Mouse (Mus musculus) stomach, postnatal 0 days (tissue): ENCODE measurements around the gene Rnps1. TPM values are rescaled to one million over a fixed set of nuclear protein-coding genes. Genes with fewer than 3 reads are reported as not detected.

Experiments used
- ATAC-seq: fragments of 200-750 bp; cut with Nextera tagmentation; 2 replicates; pipeline ENCODE4 v1.8.0; 2017; ENCODE audit not compliant: low FRiP score, low TSS enrichment
- DNase-seq: peaks from one replicate; pipeline ENCODE4 v3.0.0-alpha.2; 2016; ENCODE audit warnings: low spot score
- H3K27ac ChIP-seq: fragments of 300-500 bp; sonication (generic); replicated peaks from 2 replicates; pipeline ENCODE4 v1.5.1; 2014; ENCODE audit warnings: mild to moderate bottlenecking, control low read depth
- H3K27me3 ChIP-seq: fragments of 300-500 bp; sonication (generic); 2 replicates; pipeline ENCODE4 v1.6.1; 2014; ENCODE audit warnings: low read length; ENCODE audit not compliant: control insufficient read depth, insufficient read depth
- H3K36me3 ChIP-seq: fragments of 300-500 bp; sonication (generic); 2 replicates; pipeline ENCODE4 v1.6.1; 2014; ENCODE audit warnings: low read length, mixed read lengths; ENCODE audit not compliant: control insufficient read depth, insufficient read depth
- H3K4me1 ChIP-seq: fragments of 300-500 bp; sonication (generic); replicated peaks from 2 replicates; pipeline ENCODE4 v1.6.1; 2014; ENCODE audit warnings: antibody characterized with exemption; ENCODE audit not compliant: control insufficient read depth, insufficient read depth
- H3K4me2 ChIP-seq: fragments of 300-500 bp; sonication (generic); replicated peaks from 2 replicates; pipeline ENCODE4 v1.6.1; 2014; ENCODE audit warnings: low read depth, mild to moderate bottlenecking, control low read depth, moderate library complexity
- H3K4me3 ChIP-seq: fragments of 300-500 bp; sonication (generic); 2 replicates; pipeline ENCODE4 v1.5.1; 2014; ENCODE audit warnings: low read depth, low read length, control low read depth
- H3K9ac ChIP-seq: fragments of 300-500 bp; sonication (generic); 2 replicates; pipeline ENCODE4 v1.6.1; 2014; ENCODE audit warnings: mild to moderate bottlenecking, low read length, control low read depth, mixed read lengths
- H3K9me3 ChIP-seq: fragments of 300-500 bp; sonication (generic); 2 replicates; pipeline ENCODE4 v1.6.1; 2016; ENCODE audit warnings: low read length; ENCODE audit not compliant: control insufficient read depth
- CTCF ChIP-seq: IDR thresholded peaks from 2 replicates; pipeline ENCODE4 v1.5.1; 2016; ENCODE audit warnings: antibody characterized with exemption, low read depth, mild to moderate bottlenecking, moderate library complexity
- EP300 ChIP-seq: optimal IDR thresholded peaks from 2 replicates; pipeline ENCODE3; 2016; ENCODE audit warnings: antibody characterized with exemption
- whole genome bisulfite sequencing: fragments of 180-500 bp; shearing (Covaris S2); extraction: QIAGEN DNeasy Blood & Tissue Kit; methylation state at CpG from one replicate; pipeline ENCODE4 v1.1.7; 2014; 5-methylcytosine and 5-hydroxymethylcytosine counted together
- polyA plus RNA-seq: library from polyadenylated mRNA; unstranded; fragments of >200 nt; fragmentation: Nextera tagmentation; extraction: Ambion mirVana; gene quantifications from 2 replicates; pipeline ENCODE4 v1.2.1, GENCODE M21; 2015

Rnps1 gene
- polyA plus RNA-seq, 1 experiment from 2014 or later = 106 TPM

DNA sequence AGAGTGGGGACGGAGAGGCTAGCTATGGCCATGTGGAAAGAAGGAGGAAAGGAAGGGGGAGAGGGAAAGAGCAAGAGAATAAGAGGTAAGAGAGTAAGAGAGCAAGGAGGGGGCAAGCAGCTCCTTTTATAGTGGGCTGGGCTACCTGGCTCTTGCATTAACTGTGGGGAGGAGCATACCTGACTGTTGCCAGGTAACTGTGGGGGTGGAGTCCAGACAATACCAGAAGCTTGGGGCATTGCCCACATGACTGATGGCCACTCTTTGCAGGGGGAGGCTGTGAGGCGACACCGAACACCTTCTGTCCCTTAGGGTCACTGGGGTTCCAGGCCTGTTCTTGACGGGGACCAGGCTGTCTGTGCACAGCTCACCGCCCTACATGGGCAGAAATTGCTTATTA, 25.7 kb upstream of the Rnps1 start:
- WGBS = 86% methylated on average over 5 of the region's 5 CpGs
- Histone ChIP-seq H3K36me3 (peaks cover 7% of the 10 kb centered on the region; the same call in 1 of the 2 replicates), H3K4me1 (no peaks in the 10 kb centered on the region), H3K27me3 (no peaks in the 10 kb centered on the region), H3K4me3 (no peak overlapping the region), H3K27ac (no peak overlapping the region), H3K9me3 (no peaks in the 10 kb centered on the region), H3K9ac (no peak overlapping the region), H3K4me2 (no peak overlapping the region)
- ATAC-seq = no peak
- TF ChIP-seq EP300 = no peak
- no peak for TF ChIP-seq CTCF
- DNase-seq = no peak

- WGBS = 11% methylated on average over 2 of the region's 2 CpGs
- no peaks in the 10 kb centered on the region for H3K4me1 ChIP-seq
- no peaks in the 10 kb centered on the region for H3K9me3 ChIP-seq
- no peak overlapping the region for H3K4me3 ChIP-seq
- TF ChIP-seq EP300 (no peak), CTCF (peak; percentile 84)
- H3K4me2 ChIP-seq = no peak overlapping the region
- DNase-seq = peak; percentile 50
- no peak overlapping the region for H3K9ac ChIP-seq
- no peak for ATAC-seq
- H3K27me3 ChIP-seq = no peaks in the 10 kb centered on the region
- no peak overlapping the region for H3K27ac ChIP-seq
- peaks cover 4% of the 10 kb centered on the region; the same call in 1 of the 2 replicates for H3K36me3 ChIP-seq
These were observed 24.5 kb upstream of the Rnps1 start for GRCm38 (mm10) chr17:24389865-24390264.

GRCm38 (mm10) chr17:24391149-24391548, 23.2 kb upstream of the Rnps1 start:
- ATAC-seq (no peak), DNase-seq (no peak)
- Histone ChIP-seq H3K4me2 (no peak overlapping the region), H3K9me3 (no peaks in the 10 kb centered on the region), H3K4me1 (no peaks in the 10 kb centered on the region), H3K9ac (no peak overlapping the region), H3K4me3 (no peak overlapping the region), H3K27me3 (no peaks in the 10 kb centered on the region), H3K27ac (no peak overlapping the region), H3K36me3 (peaks cover 4% of the 10 kb centered on the region; the same call in 1 of the 2 replicates)
- TF ChIP-seq EP300 (no peak), CTCF (peak; percentile 62)
- whole genome bisulfite sequencing = 71% methylated on average over 8 of the region's 8 CpGs

DNA sequence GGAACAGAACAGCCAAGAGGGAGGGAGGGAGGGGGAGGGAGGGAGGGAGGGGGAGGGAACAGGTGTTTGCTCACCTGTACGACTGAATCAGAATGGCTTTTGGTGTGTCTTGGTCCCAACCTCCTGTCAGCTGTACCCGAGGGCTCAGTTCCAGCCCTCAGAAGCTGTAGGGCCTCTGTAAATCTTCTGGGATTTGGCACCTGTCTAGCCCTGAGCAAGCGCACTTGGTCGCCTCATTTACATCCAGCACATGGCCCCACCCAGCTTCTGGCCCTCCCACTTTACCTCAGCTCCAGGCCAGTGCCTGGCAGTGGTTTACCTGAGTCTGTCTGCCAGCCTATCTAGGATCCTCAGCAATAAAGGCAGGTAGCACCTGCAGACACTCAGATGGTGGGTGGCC, 20.8 kb upstream of the Rnps1 start:
- WGBS = 23% methylated on average over 4 of the region's 4 CpGs
- Histone ChIP-seq H3K9me3 (no peaks in the 10 kb centered on the region), H3K4me3 (no peak overlapping the region), H3K4me1 (no peaks in the 10 kb centered on the region), H3K36me3 (no peaks in the 10 kb centered on the region; the same call in 1 of the 2 replicates), H3K9ac (no peak overlapping the region), H3K4me2 (no peak overlapping the region), H3K27ac (no peak overlapping the region), H3K27me3 (no peaks in the 10 kb centered on the region)
- DNase-seq (peak; percentile 71), ATAC-seq (peak; percentile 81)
- TF ChIP-seq EP300 (no peak), CTCF (no peak)

DNA sequence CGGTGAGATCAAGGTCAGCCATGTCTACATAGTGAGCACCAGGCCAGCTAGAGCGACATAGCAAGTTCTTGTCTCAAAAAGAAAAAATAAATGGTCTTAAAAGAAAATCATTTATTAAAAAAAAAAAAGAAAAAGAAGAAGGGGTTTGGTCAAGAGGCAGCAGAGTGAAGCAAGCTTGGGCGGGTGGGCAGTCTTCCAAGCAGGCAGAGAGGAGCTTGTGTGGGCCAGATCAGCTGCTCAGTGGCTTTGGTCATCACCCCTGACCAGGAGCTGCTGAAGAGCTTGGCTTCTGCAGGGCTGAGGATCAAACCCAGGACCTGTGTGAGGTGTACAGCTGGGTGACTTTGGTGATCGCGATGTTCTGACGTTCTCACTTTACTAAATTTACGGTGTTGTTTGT, 19.9 kb upstream of the Rnps1 start:
- Histone ChIP-seq H3K9ac (no peak overlapping the region), H3K4me2 (no peak overlapping the region), H3K36me3 (no peaks in the 10 kb centered on the region; the same call in 1 of the 2 replicates), H3K27ac (no peak overlapping the region), H3K27me3 (no peaks in the 10 kb centered on the region), H3K4me3 (no peak overlapping the region), H3K9me3 (no peaks in the 10 kb centered on the region), H3K4me1 (no peaks in the 10 kb centered on the region)
- no peak for DNase-seq
- ATAC-seq = no peak
- WGBS = 83% methylated on average over 7 of the region's 7 CpGs
- TF ChIP-seq EP300 = no peak

DNA sequence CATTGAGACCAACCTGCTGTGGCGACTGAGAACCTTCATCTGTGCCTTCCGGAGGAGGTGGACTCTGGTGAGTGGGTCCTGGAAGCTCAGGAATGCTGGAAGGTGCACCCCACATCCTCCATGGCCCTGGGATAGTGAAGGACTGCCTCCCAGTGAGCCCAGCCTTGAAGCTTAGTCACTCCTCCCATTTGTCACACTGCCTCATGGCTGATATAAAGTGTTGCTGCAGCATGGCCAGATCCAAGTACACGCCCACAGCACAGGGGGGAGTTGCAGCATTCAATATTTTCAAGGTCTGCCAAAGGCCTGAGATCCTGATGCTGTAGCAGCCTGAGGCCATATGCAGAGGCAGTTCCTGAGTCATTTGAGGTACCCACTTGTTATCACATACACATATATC, 12.0 kb upstream of the Rnps1 start:
- ATAC-seq (no peak), DNase-seq (no peak)
- Histone ChIP-seq H3K4me3 (no peak overlapping the region), H3K9me3 (no peaks in the 10 kb centered on the region), H3K9ac (no peak overlapping the region), H3K27ac (no peak overlapping the region), H3K27me3 (no peaks in the 10 kb centered on the region), H3K36me3 (peaks cover 14% of the 10 kb centered on the region; the same call in 1 of the 2 replicates), H3K4me1 (no peaks in the 10 kb centered on the region), H3K4me2 (no peak overlapping the region)
- 83% methylated on average over 3 of the region's 3 CpGs for WGBS
- TF ChIP-seq EP300 (no peak), CTCF (no peak)
